Mouse (Mus musculus): ENCODE measurements at regions not wholly inside any gene's neighbourhood (a gene's known extent, or its start where the extent isn't known, plus 50 kb on each side); places are given as distances from the start of the nearest gene placed in this dataset.

GRCm38 (mm10) chr2:92752156-92752555, 152.6 kb downstream of the Chst1 start:
- DNase-seq (ENCODE audit: low spot score): no peak

- no peak for DNase-seq (ENCODE audit: low spot score)
Observed at GRCm38 (mm10) chr2:92752794-92753193, 153.3 kb downstream of the Chst1 start.

GRCm38 (mm10) chr2:92754505-92755280, 155.2 kb downstream of the Chst1 start:
- DNase-seq (ENCODE audit: low spot score): no peak

GRCm38 (mm10) chr2:92756491-92756890, 157.0 kb downstream of the Chst1 start:
- no peak for DNase-seq (ENCODE audit: low spot score)

DNA sequence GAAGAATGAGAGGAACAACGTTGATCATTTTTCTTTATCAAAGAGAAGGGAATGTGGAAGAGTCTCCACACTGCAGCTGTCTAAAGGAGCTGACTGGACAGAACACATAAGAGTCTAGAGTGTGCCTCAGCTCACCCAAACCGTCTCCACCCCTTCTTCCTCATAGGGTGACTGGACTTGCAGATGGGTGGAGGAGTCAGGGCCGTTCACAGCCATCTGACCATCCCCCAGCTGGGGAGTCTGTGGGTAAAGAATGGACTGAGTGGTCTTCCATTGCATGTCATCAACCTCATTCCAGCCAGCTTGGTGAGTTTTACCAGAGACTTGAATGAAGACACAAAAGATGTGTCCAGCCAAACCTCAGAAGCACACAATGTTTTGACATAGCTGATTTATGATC, 156.1 kb upstream of the Syt13 start:
- DNase-seq (ENCODE audit: low spot score): no peak

DNA sequence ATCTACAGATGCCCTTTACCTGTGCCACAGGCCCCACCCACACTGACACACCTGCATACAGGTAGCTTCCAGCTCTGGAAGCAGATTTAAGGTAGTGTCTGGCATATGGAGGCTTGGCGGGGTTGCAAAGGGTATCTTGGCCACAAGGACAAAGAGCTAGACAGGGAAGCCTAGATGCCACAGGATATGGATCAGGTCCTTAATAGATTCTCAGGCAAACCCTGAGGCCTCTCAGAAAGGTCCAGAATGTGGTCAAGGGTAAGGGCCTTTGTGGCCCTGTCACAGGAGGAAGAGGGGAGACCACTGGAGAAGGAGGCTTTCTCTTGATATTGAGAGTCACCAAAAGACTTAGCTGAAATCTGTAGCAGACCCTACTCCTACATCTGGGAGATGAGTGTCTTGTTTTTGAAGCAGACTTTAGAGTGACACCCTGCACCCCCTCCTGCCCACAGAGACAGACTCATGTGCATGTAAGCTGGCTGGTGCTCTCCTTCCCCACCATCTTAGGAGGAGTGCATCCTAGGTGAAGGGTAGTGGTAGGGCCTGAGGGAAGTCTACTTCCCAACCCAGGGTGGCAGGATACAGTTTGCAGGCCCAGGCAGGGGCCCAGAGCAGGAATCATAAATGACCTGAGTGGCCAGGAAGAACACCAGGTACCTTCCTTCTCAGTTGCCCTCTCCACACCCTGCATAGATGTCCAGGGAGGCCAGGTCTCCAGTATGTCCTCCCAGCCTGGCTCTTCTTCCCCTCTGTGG, 150.8 kb upstream of the Syt13 start:
- no peak for DNase-seq (ENCODE audit: low spot score)

DNA sequence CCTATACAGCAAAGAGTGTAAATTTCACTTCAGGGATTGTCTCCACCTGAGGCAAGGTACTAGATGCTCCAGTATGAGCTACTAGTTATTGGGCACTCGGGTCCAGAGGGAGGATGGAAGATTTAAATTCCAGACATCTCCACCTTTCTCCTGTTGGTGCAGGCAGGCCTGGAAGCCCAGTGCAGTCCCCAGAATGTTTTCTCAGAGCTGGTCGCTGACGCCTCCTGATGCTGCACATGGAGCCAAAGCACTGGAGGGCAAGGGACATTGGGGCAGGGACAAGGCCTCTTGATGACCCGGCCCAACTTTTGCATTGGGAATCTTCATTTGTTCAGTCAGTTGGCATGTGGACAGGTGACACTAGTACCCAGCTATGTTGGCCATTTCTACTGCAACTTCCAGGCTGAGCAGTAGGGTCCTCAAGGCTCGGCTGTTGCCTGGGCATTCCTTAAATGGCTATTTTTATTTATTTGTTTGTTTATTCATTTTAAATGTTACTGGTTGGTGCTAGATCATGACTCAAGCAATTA, 147.4 kb upstream of the Syt13 start:
- DNase-seq (ENCODE audit: low spot score): no peak

- DNase-seq (ENCODE audit: low spot score): no peak
Observed at GRCm38 (mm10) chr2:92768088-92768487, 146.8 kb upstream of the Syt13 start.

DNA sequence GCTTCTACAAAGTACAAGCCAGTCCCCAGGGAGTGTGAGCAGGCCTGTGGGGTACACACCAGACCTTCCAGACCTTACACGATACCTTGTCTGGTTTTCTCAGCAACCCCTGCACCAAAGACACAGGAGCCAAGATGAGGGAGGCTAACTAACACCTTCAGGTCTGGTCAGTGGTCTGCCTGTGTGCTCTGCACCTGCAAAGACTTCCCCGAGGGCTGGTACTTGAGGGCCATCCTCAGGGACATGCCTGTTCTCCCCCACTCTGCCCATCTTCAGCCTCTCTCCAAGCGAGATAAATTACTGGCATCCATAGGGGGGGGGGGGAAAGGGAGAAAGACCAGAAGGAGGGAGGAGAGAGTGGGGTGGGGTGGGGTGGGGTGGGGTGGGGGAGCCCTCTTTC, 145.8 kb upstream of the Syt13 start:
- no peak for DNase-seq (ENCODE audit: low spot score)

- DNase-seq (ENCODE audit: low spot score): no peak
Observed at GRCm38 (mm10) chr2:92770098-92770497, 144.8 kb upstream of the Syt13 start.

- DNase-seq (ENCODE audit: low spot score): no peak
Observed at GRCm38 (mm10) chr2:92772623-92773022, 142.3 kb upstream of the Syt13 start.

DNA sequence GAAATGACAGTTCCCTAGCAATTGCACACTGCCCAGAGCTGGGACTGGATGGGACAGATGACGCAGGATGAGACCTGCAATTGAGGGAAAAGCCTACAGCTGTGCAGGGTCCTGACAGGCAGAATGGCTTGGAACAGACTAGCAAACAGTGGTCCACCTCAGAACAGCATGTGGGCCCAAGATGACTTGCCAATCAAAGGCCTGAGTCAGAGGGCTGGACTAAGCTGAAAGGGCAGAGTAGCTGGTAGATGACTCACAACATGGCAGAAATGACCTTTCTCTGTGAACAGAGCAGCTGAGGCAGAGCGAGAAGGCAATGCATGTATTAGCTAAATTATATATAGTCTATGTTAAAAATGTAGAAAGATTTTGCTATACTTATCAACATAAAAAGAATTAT, 138.4 kb upstream of the Syt13 start:
- no peak for DNase-seq (ENCODE audit: low spot score)

- no peak for DNase-seq (ENCODE audit: low spot score)
Observed at GRCm38 (mm10) chr2:92779101-92779500, 135.8 kb upstream of the Syt13 start.

GRCm38 (mm10) chr2:92780021-92780420, 134.9 kb upstream of the Syt13 start:
- DNase-seq (ENCODE audit: low spot score): no peak

- no peak for DNase-seq (ENCODE audit: low spot score)
Observed at GRCm38 (mm10) chr2:92781451-92781850, 133.4 kb upstream of the Syt13 start.

GRCm38 (mm10) chr2:92782621-92783020, 132.3 kb upstream of the Syt13 start:
- DNase-seq (ENCODE audit: low spot score): no peak

DNA sequence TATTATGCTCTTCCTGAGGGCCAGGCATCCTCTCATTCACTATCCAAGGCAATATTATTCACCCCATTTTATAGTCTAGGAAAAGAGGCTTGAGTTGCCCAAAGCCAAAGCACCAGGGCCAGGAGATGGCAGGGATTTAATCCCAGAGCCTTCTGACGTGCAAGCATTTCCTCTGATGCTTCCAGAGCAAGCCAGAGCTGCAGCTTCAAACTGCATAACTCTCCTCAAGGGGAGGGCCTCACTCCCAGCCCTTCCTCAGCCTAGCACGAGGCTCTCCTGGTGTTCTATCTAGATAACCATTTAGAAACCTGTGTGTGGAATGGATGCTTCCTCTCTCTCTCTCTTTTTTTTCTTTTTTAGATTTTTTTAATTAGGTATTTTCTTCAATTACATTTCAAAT, 130.0 kb upstream of the Syt13 start:
- no peak for DNase-seq (ENCODE audit: low spot score)

- no peak for DNase-seq (ENCODE audit: low spot score)
Observed at GRCm38 (mm10) chr2:92787925-92788410, 126.9 kb upstream of the Syt13 start.

DNA sequence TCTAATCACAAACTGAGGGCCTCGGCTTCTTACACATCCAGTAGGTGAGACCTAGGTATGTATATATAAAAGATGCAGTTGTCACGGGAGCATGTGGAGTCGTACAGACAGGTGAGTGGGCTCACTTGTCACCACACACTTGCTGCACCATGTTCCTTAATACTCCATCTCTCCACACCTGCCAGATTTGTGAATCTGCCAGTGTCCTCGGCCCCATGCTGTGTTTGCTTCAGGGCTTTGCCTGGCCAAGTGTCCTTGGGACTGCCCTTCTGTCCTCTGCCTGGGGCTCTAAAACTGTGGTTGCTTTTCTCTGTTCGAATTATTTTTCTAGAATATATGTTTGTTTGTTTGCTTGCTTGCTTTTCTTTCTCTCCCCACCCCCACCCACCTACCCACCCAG, 126.0 kb upstream of the Syt13 start:
- DNase-seq (ENCODE audit: low spot score): no peak

- DNase-seq (ENCODE audit: low spot score): no peak
Observed at GRCm38 (mm10) chr2:92790374-92790773, 124.5 kb upstream of the Syt13 start.

- DNase-seq (ENCODE audit: low spot score): no peak
Observed at GRCm38 (mm10) chr2:92799770-92800169, 115.1 kb upstream of the Syt13 start.

GRCm38 (mm10) chr2:92800667-92801066, 114.2 kb upstream of the Syt13 start:
- DNase-seq (ENCODE audit: low spot score): no peak

GRCm38 (mm10) chr2:92804916-92805315, 110.0 kb upstream of the Syt13 start:
- no peak for DNase-seq (ENCODE audit: low spot score)
